Mouse (Mus musculus) CD8-positive naive resting alpha-beta T cell, adult 2 months (primary cell): ENCODE measurements around the gene Olfr615.
"Not testable (repeated sequence)": the region's sequence is repeated elsewhere in the genome, so short reads cannot be mapped to it uniquely, and the experiment has no call there.

Experiments
- DNase-seq, 2 experiments: peaks; one replicate each; pipeline ENCODE4 v3.0.0; 2022; ENCODE audit warnings: low read depth in 2 of 2, low spot score in 2 of 2

Gene Olfr615

DNA sequence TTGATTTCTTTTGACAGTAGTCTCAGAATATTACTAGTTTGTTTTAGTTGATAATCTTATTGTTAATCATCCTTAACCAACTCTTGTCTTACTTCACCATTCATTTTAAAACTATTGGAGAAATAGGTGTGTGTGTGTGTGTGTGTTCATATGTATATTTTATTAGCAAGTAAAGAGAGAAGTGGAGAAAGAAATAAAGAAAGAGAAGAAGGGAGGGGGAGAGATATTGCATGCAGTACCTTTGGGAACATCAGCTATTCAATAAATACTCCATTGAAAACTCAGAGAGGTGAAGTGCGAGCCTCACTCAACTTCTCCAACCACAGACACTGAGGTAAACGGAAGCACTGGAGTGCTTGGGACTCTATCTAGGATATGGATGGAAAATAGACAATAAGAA, at the start of gene Olfr615:
TSS of gene Olfr615 (plus strand) at position 301 of the 400 bp plus-strand sequence.
- no peak for DNase-seq

DNA sequence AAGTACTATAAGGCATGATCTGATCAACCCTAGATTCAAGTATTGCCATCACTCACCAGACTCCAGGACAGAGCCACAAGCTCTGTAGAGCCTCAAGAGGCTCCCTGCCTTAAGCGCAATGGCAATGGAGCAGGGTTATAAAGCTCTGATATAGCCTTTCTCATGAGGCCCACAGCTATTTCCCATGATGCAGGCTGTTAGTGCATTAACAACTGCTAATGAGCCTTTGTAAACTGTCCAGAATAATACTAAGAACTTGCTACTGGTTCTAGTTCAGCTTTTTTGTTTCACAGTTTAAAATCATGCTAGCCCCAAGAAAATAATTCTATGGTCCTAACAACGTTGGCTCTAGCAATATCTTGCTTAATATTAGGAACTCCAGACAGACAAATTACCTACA, 43.9 kb upstream of the Olfr615 start, which contains the start of gene Olfr610:
TSS of gene Olfr610 (minus strand) at position 101 of the 400 bp plus-strand sequence.
- no peak for DNase-seq

DNA sequence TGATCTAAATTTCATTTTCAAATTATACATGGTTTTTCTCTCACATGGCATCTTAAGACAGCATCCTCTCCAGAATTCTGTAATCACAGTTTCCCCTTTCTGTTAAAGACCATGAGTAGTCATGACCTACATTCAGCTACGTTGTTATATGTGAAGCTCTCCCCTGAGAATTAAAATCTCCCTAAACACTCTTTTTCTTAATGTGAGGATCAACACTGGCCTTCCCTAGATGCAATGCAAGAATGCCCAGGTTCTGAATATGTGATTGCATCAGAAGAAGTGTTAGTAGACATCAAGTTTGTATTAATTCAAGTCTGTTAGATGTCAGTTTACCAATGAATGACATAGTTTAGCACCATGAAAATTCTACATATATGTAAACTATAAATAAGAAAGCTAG, 35.1 kb upstream of the Olfr615 start, which contains the start of gene Olfr611:
TSS of gene Olfr611 (minus strand) at position 101 of the 400 bp plus-strand sequence.
- not testable (repeated sequence) for DNase-seq

DNA sequence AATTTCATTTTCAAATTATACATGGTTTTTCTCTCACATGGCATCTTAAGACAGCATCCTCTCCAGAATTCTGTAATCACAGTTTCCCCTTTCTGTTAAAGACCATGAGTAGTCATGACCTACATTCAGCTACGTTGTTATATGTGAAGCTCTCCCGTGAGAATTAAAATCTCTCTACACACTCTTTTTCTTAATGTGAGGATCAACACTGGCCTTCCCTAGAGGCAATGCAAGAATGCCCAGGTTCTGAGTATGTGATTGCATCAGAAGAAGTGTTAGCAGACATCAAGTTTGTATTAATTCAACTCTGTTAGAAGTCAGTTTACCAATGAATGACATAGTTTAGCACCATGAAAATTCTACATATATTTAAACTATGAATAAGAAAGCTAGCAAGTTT, 13.3 kb upstream of the Olfr615 start, which contains the start of gene Olfr612:
TSS of gene Olfr612 (minus strand) at position 101 of the 400 bp plus-strand sequence.
- DNase-seq = not testable (repeated sequence)

DNA sequence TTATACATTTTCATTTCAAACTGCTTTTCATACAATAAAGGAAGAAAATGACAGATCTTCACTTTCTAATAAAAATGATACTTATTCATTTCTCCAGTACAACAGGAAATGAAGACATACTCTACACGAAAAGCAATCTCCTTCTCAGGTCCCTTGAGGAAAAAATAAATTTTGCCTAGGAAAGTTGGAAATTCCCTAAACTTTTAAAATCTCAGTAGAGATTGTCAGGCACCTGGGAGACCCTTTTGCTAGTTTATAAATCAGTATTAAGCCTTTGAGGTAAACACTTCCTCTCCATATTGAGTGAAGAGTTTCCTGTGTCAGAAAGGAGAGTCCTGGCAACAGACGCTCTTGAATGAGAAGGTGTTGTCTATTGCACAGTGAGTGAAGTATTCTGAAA, 8.1 kb upstream of the Olfr615 start, which contains the start of gene Olfr613:
TSS of gene Olfr613 (plus strand) at position 301 of the 400 bp plus-strand sequence.
- DNase-seq = no peak

DNA sequence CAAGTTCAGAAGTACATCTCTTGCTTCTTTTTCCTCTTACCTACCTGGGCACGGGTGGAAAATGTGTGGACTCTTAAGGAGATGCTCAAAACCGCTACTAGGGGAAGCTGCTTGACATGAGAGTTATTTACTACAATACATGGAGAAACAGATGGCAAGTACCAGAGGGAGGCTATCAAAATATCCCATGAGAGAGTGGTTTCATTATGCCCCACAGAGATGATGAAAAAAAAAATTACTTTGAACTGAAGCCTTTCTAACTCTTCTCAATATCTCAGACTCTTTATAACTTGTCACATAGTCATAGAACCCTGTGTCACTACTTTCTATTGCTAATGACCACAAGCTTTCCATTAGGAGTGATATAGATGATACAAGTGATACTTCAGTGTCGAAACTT, 13.2 kb downstream of the Olfr615 start, which contains the start of gene Olfr616:
TSS of gene Olfr616 (minus strand) at position 101 of the 400 bp plus-strand sequence.
- no peak for DNase-seq

DNA sequence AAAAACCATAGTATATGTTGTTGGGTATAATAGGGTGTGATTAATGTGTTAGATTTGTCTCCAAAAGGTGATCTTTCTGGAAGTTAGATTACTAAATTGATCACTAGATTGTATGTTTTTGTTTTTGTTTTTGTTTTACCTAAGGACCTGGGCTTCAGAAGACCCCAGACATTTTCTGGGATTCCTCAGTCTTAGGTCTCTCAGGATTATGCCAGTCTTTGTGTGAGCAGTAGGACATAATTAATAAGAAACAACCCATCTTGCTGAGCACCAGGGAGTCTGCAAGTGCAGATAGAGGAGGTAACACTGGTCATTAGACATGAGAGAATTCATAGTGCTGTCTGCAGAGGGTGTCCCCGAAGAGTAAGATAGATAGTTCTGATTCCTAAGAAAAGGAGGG, 16.9 kb downstream of the Olfr615 start, which contains the start of gene Olfr617:
TSS of gene Olfr617 (plus strand) at position 301 of the 400 bp plus-strand sequence.
- DNase-seq = no peak

DNA sequence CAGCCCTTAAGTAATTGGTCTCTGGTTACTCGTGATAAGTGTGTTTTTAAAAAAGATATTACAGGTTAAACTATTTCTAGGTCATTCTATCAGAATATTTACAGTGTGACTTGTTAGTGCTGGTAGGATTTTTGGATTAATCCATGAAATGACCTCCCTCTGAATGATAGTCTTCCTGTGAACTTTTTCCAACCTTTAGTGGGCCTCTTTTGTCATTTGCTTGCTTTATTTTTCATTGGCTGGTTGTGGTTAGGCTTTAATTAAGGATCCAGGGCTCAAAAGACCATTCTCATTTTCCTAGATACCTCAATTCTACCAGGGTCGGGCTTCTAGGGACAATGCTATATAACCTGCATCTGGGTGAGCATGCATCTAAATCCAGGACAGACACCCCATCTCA, 33.9 kb downstream of the Olfr615 start, which contains the start of gene Olfr618:
TSS of gene Olfr618 (plus strand) at position 301 of the 400 bp plus-strand sequence.
- no peak for DNase-seq

DNA sequence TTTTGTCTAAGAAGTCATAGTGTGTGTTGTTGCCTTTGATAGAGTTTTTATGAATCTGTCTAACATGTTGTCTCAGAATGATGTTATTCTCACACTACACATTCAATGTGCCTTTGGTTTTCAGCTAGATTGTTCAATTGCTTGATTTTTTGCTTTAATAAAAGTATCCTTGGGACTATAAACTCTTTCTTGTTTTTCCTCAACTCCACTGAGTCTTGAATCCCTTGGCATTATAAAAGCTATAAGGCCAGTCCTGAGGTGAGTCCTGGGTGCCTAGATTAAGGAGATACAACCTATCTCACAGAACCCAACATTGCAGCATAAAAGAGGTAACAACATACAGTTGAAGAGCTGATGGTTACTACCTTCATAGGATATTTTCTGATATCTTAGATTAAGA, 44.4 kb downstream of the Olfr615 start, which contains the start of gene Olfr619:
TSS of gene Olfr619 (plus strand) at position 301 of the 400 bp plus-strand sequence.
- no peak for DNase-seq

DNA sequence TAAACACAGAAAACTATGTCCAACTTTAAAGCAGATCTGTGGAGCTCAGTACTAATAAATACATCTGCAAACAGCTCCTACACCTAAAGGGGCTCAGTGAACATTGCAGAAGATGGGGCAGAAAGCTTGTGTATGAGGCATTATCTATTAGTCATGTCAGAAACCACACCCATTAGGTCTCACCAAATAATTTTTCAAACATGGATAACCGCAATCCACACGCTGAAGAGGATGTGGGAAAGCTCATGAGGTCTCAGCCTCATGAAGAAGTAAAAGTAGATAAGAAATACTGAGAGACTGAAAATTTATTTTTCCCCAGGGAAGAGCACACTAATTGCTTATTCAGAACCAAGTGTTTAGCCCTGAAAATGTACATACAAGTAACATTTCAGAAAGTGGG, 51.5 kb downstream of the Olfr615 start:
- no peak for DNase-seq

DNA sequence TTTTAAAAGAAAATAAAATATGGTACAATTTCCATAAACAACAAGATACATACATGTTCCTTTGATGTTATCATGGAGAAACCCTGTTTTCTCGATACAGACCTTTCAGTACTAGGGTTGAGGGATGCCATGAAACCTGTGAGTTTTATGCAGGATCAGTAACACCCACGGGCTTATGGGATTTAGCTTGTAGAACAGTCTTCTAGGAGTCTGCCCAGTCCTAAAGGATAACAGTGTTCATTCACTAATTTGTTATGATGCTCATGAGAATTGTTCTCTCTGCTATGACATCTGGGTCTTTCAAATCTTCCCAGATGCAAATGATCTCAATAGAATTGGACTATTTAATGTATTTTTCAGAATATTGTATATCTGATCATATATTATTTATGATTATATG, 56.6 kb downstream of the Olfr615 start, which contains the start of gene Olfr620:
TSS of gene Olfr620 (minus strand) at position 101 of the 400 bp plus-strand sequence.
- DNase-seq = no peak
